Mouse (Mus musculus): Measurements from ENCODE around the gene Cyp2a5. TPM values are rescaled to one million over a fixed set of nuclear protein-coding genes. Genes with fewer than 3 reads are reported as not detected.
"Not testable (repeated sequence)": the region's sequence is repeated elsewhere in the genome, so short reads cannot be mapped to it uniquely, and the experiment has no call there.

The Cyp2a5 gene
- polyA plus RNA-seq, 1 experiment from 2014 or later: not detected

GRCm38 (mm10) chr7:26850063-26850462 is 15.0 kb downstream of the Cyp2a5 start:
- H3K9me3 ChIP-seq (ENCODE audit: control insufficient read depth, low read length); H3K9ac ChIP-seq (ENCODE audit: low read length); ATAC-seq (ENCODE audit: low FRiP score); H3K36me3 ChIP-seq (ENCODE audit: control insufficient read depth, insufficient read depth, low read length); DNase-seq (ENCODE audit: low spot score, missing footprints); H3K27ac ChIP-seq (ENCODE audit: low read depth, low read length); H3K27me3 ChIP-seq (ENCODE audit: control insufficient read depth, insufficient read depth, low read length); H3K4me3 ChIP-seq (ENCODE audit: low read depth, low read length); H3K4me2 ChIP-seq; H3K4me1 ChIP-seq (ENCODE audit: control insufficient read depth, insufficient read depth, low read length): not testable (repeated sequence)

DNA sequence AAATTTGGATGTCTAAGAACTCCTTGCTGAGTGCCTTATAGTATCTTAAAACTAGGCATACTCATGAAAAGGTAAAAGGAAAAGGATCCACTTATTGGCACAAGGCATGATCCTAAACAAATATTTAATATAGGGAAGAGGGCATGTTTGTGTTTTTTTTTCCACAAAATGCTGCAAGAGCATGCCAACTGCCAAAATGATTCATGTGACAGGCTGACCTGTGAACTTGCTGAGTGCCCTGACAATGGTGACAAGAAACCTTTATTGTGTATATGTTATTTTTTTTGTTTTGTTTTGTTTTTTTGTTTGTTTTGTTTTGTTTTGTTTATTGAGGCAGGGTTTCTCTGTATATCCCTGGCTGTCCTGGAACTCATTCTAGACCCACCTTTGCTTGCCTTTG is 43.5 kb downstream of the Cyp2a5 start:
- not testable (repeated sequence) for H3K27ac ChIP-seq (ENCODE audit: low read depth, low read length); H3K4me1 ChIP-seq (ENCODE audit: control insufficient read depth, insufficient read depth, low read length); H3K9me3 ChIP-seq (ENCODE audit: control insufficient read depth, low read length); H3K4me3 ChIP-seq (ENCODE audit: low read depth, low read length); H3K27me3 ChIP-seq (ENCODE audit: control insufficient read depth, insufficient read depth, low read length); H3K9ac ChIP-seq (ENCODE audit: low read length); H3K36me3 ChIP-seq (ENCODE audit: control insufficient read depth, insufficient read depth, low read length); DNase-seq (ENCODE audit: low spot score, missing footprints); ATAC-seq (ENCODE audit: low FRiP score); H3K4me2 ChIP-seq

- not testable (repeated sequence) for H3K27ac ChIP-seq (ENCODE audit: low read depth, low read length); H3K4me1 ChIP-seq (ENCODE audit: control insufficient read depth, insufficient read depth, low read length); H3K36me3 ChIP-seq (ENCODE audit: control insufficient read depth, insufficient read depth, low read length); H3K4me2 ChIP-seq; H3K4me3 ChIP-seq (ENCODE audit: low read depth, low read length); H3K27me3 ChIP-seq (ENCODE audit: control insufficient read depth, insufficient read depth, low read length); H3K9ac ChIP-seq (ENCODE audit: low read length); H3K9me3 ChIP-seq (ENCODE audit: control insufficient read depth, low read length); ATAC-seq (ENCODE audit: low FRiP score); DNase-seq (ENCODE audit: low spot score, missing footprints)
- 77% methylated on average over 2 of the region's 3 CpGs for WGBS
These were observed 45.5 kb downstream of the Cyp2a5 start for GRCm38 (mm10) chr7:26880600-26880999.

Other genes with a start within 250 kb of the Cyp2a5 start
- not detected in 2 replicates for gene Vmn1r185, start 216.8 kb upstream of the Cyp2a5 start, polyA plus RNA-seq (2014; fragmentation: Nextera tagmentation; extraction: Ambion mirVana)
- gene Cyp2b23, start 148.9 kb upstream of the Cyp2a5 start, polyA plus RNA-seq (2014; fragmentation: Nextera tagmentation; extraction: Ambion mirVana): 0.08 TPM in 1 of 2 replicates, not detected in the other
- 0.04 and 0.07 TPM in 2 replicates for gene Cyp2b19, start 78.2 kb upstream of the Cyp2a5 start, polyA plus RNA-seq (2014; fragmentation: Nextera tagmentation; extraction: Ambion mirVana)
- gene Cyp2g1, start 26.4 kb upstream of the Cyp2a5 start, polyA plus RNA-seq (2014; fragmentation: Nextera tagmentation; extraction: Ambion mirVana): not detected in 2 replicates
- not detected in 2 replicates for gene Cyp2a22, start 104.1 kb downstream of the Cyp2a5 start, polyA plus RNA-seq (2014; fragmentation: Nextera tagmentation; extraction: Ambion mirVana)
- not detected in 2 replicates for gene Cyp2a12, start 193.8 kb downstream of the Cyp2a5 start, polyA plus RNA-seq (2014; fragmentation: Nextera tagmentation; extraction: Ambion mirVana)

All from midbrain, embryonic 11.5 days (tissue).